Mouse (Mus musculus) kidney, postnatal 4 days (tissue): ENCODE results near the gene Dtx4.
"Not testable (repeated sequence)": the region's sequence is repeated elsewhere in the genome, so short reads cannot be mapped to it uniquely, and the experiment has no call there.

ENCODE experiments used
- DNase-seq, 2 experiments: peaks; one replicate each; pipeline ENCODE4 v3.0.0; 2021; ENCODE audit warnings: mixed read lengths in 2 of 2

The Dtx4 gene

DNA sequence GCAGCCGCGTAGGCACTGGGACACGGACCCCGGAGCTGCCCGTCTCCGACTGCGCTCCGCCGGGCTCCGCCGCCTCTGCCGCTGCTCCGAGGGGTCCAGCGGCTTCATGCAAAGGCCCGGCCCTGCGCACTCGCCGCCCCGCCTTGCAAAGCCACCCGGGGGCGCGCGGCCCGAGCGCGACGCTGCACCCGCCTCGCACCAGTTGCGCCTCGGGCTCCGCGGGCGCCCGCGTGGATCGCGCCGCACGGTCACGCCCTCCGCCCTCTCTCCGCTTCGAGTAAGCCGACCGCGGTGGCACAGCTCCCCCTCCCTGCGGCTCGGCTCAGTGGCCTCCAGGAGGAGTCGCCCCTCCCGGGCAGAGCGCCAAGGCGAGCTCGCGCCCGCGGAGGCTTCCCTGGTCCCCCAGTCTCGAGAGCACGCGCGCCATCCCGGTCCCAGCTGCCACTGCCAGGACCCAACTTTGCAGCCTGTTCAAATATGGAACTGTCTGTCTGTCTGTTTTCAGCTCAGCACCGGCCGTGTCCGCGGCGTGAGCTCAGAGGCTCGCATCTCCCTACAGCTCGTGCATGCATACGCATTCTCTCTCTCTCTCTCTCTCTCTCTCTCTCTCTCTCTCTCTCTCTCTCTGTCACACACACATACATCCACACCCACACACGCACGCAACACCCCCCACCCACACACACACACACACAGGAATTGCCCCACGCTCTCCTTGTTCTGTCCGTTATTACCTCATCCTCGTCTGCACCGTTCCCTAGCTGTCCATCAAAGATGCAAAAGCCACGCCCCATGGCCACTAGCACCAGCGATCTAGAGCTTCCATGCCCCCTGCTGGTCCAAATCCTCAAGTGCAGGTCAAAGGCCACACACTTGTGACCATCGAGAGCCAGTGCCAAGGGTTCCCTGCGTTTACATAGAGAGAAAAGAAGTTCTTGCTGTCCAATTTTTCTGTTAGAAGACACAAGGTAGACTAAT is at the start of gene Dtx4:
Gene Dtx4 (minus strand): TSS at position 85 of the 978 bp plus-strand sequence.
- DNase-seq = peak; percentile 98

DNA sequence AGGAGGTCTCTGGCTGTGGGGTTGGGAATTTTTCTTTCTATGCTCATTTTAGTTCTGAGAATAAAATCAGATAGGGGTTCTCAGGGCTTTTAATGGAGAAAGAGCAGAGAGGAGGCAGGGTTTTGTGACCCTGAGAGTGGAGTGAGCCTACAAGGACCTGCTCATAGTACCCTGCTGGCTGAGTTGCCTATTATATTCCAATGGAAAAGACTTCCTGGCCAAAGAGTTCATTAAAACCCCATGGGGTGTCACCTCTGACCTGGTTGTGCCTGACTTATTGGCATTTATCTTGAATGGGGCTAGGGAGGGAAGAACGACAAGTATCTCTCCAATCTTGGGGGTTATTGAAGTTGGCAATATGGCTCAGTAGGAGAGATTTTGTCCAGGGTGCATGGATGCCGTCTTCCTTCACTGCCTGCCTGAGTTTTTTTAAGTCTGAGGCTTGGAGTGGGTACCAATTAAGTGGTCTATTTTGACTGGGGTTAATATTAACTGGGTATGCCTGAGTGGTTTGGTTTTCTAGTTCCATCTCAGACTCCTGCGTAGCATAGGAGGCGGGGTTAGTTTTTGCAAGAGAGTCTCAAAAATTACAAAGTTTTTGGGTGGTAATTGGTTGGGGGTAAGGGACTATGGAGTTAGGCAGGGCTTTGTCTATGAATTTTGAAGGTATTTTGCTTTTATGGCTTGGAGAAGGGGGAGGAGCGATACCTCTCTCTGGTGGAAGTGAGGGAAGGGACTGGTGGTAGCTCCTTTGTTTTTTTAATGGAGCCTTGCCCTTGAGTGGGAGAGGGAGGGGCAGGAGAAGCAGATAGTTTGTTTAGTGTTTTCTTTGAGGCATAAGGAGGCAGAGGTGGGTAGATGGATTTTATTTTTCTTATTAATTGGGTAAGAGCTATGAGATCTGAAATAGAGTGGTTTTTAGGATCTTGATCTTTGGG is 49.0 kb upstream of the Dtx4 start:
- peak; percentile 9 to 33 for DNase-seq

DNA sequence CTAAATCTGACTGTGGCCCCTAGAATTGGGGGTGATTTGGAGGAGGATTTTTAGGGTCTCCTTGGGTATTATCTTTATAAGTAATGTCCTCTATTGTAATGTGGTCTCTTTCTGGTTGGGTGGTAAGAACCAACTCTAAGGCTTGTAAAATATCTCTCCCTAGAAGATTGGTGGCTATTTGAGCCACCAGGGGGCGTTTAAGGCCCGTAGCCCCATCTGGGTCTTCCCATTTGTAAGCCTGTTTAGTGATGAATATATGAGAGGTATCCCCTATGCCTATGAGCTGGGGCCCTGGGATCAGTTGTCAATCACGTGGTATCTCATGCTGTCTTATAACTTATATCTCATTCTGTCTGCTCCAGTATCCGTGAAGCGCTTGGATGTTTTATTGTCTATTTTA is 47.9 kb upstream of the Dtx4 start:
- peak; percentile 57 to 62 for DNase-seq

DNA sequence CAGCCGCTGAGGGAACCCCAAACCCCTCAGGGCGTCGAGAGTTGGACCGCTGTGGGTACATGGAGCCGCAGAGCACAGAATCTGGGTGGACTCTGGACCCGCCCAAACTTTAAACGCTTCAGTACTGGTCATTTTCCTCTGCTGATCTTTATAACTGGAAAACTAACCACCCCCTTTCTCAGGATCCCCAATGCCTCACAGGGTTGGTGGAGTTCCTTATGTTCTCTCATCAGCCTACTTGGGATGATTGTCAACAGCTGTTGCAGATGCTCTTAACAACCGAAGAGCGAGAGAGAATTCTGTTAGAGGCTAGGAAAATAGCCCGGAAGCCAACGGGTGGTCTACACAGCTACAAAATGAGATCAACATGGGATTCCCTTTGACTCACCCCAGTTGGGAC is 44.2 kb upstream of the Dtx4 start, which contains the start of gene Fam111a:
Gene Fam111a (plus strand): TSS at position 301 of the 400 bp plus-strand sequence.
- DNase-seq = not testable (repeated sequence)

DNA sequence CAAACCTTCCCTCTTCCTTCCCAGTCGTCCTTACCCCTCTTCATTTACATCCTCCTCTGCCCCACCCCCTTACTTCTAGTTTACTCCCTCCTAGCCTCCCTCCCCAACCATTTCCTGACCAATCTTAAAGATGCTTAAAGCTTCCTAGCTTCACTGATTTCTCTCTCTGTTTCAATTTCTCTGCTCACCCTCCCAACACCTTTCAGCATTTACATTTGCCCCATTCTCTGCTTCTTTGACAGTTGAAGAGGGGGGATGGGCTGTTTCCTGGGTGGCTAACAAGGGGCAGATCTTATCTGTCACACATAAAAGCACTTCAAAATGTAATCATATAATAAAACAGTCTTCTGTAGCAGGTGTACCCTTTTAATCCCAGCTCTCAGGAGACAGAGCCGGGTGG is 40.4 kb upstream of the Dtx4 start:
- DNase-seq = no peak

DNA sequence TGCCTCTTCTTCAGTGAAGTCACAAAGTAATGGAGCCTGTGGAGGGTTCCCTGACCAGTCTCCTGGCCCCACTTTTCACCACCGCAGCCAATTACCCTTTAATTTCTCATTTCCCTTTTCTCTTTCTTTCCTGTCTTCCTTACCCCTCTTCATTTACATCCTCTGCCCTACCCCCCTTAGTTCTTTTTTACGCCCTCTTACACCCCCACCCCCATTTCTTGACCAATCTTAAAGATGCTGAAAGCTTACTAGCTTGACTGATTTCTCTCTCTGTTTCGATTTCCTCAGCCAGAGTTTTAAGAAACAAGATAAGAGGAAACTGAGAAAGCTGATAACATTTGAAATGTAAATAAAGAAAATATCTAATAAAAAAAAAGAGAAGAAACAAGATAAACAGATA is 39.5 kb upstream of the Dtx4 start:
- no peak for DNase-seq

DNA sequence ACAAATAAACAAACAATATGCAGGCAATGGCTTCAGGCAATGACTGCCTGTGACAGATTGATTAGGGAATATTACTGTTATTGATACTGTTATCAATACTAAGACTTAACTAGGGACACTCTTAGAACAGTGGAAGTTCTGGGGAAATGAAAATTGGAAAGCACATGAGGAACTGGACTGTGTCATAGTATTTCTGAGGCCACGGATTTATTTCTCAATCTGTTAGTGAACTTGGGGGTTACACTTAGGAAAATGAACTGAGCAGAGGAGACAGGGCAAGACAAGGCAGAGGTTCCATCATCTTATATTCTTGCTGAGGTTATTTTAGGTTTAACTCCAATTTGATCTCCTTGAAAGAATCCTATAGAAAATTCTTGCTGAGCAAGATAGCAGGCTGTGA is 38.7 kb upstream of the Dtx4 start:
- DNase-seq = no peak

DNA sequence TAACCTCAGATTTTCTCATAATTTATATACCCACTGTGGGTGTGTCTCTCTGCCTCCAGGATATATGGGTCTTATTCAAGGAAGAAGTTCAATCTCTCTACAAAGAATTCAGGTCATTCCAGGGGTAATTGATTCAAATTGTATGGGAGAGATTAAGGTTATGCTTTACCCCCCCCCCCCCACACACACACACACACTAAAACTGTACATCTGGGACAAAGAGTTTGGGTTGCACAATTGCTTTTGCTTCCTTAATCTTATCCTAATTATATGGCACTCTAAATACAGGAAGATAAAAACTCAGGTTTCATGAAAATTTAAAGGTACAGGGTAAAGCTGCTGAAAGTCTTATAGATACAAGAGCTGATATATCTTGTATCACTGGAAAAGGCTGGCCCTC is 35.9 kb upstream of the Dtx4 start:
- DNase-seq = no peak

DNA sequence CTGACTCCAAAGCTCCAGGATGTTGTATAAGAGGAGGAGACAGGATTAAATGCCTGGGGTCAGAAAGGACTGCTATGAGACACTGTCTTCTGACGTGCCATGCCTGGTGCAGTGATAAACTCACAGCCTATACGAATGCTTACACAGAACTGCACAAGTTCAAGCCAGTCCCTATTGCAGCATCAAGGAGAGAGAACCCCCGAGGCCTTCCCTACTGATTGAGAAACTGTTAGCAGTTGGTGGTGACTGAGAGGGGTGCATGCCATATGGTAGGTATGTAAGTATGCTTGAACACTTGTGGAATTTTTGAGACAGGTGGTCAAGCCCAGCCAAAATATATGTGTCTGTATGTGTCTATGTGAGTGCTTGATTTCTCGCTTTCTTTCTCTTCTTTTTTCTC is 22.1 kb upstream of the Dtx4 start:
- DNase-seq = no peak

DNA sequence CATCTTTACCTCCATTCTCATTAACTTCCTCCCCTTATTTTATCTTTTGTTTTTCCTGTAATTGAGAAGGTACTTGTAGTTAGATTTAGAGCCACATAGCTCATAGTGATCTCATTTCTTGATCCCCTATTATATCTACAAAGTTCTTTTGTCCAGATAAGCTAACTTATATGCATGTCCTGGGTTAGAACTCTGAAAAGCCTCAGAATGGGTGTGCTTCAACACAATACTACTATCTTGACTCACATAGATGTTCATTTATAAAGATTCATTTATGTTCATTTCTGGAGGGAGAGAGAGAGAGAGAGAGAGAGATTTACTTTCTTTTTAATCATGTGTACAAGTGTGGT is 17.3 kb upstream of the Dtx4 start:
- no peak for DNase-seq

DNA sequence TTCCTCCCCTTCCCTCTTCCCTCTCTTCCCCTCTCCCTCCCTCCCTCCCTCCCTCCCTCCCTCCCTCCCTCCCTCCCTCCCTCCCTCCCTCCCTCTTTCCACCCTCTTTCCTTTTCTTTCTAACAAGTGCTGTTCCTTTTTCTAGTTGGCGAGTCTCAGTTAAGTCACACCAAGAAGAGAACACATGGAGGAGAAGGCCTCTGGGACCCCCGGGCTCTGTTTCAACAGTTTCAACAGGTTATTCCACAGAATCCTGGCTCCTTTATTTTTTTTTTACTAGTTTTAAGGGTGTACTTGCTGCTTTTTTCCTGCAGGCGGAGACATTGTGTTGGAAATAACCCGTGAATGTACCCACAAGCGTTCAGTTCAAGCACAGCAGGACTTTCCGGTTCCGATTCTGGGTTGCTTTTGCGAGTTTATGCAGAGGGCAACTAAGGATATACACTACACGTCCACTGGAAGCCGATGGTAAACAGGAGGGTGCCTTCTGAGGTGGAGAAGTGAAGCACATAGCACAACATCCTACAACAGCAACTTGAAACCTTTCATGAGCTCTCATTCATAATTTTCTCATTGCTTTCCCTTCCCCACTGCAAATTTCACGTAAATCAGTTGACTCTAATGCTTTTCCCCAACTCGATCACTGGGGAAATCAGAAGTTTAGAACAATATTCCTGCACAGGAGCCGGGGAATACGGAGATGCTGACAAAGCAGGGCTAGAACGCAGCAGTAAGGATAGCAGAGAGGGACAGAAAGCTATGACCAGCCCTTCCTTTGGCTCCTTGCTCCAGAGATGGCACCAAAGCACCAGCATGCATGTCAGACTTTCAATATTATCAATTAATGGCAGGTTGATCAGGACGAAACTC is 16.7 kb upstream of the Dtx4 start:
- peak; percentile 66 to 76 for DNase-seq

DNA sequence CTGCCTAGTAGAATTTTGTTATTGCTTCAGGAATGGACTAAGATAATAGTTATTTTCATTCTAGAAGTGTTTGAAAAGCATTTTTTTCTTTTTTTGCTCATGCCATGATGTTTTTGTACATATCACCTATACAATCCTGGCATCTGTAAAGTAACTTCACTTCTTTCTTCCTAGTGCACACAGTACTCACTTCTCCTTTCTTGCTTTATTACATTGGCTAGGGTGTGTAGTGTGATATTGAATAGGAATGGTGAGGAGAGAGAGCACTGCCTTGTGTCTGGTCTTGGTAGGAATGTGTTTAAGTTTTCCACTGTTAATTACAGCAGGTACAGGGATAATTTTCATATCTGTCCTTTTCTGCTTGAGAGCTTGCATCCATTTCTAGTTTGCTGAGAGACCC is 13.4 kb upstream of the Dtx4 start:
- DNase-seq = no peak

DNA sequence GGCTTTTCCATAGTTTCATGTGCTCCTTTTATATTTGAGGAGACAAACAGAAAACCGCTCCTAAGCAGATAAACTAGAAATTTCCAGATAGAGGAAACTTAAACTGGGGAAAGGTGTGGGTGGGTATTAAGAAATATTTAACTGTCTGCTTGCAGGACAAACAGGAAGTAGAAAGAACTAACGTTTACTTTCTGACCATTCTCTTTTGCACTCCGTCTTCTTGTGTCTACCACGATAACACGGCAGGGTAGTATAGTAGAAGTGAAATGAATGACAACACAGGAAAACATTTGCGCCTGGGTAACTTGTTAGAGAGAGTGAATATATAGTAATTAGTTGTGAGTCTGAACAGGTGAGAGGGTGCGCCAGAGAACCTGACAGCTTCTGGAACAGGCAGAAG is 1.5 kb upstream of the Dtx4 start:
- no peak for DNase-seq

DNA sequence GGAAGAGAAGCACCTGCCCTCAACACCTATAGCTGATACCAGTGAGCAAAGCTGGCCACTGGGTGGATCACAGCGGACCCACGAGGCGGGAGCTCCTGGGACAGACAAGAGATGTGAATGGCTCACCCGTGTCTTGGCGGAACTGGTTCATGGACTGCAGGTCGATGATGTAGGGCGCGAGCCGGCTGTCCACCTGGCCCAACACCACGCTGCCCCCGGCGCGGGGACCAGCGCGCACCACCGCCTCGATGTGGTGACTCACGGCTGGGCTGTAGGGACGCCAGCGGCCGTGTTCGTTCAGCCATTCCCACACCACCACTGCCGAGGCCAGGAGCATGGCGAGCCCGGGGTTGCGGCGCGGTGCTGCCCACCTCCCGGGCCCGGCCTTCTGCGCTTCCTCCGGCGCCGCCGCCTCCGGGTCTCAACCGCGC is 358 bp downstream of the Dtx4 start:
- DNase-seq = peak; percentile 63 to 77

DNA sequence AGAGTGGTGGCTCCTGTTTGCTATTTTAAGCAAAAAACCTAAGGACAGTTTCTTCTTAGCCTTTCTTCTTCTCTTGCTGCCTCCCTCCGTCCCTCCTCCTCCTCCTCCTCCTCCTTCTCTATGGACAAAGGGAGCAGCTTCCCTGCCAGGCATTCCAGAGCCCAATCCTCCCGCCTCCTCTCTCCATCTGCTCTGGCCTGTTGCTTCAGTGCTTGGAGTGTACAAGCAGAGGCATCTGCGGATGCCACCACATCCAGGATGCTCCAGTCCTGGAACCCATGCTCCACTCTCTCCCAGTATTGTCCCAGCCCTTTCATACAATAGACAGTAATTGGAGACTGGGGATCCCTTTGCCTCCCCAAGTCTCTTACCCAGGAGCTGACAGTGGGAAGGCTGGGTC is 1.1 kb downstream of the Dtx4 start:
- DNase-seq = peak; percentile 48 to 65

DNA sequence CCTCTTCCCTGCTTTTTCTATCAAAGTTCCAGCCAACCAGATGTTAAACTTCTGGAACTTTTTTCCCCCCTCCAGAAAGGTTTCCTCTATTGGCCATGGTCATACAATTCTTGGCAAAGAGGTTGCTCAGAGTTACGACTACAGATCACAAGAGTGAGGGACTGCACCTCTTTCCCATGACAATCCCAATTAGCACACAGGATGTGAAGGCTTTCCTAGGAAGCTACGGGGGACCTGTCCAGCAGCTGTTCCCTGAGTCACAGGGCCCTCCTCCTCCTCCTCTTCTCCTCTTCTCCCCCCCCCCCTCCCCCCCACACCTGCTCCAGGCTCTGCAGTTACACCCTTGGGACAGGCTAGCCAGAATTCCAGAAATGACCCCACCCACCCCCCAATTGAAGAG is 1.8 kb downstream of the Dtx4 start:
- DNase-seq = no peak

DNA sequence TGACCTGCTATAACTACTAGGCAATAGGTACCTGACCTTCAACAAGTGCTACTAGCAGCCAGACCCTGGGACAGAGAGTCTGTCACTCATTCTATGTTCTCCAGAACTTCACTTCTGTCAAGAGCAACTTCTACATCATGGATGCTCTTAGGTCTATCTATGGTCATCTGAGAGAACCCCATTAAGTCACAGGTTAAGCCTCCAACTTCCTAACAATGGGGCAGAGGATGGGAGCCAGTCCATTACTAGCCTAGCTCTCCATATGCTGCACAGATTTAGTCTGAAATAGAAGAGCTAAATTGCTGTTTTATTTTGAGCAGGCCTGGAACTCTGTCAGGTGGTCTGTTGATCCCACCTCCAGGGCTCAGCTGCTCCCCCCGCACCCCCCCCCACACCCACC is 2.3 kb downstream of the Dtx4 start:
- DNase-seq = no peak

DNA sequence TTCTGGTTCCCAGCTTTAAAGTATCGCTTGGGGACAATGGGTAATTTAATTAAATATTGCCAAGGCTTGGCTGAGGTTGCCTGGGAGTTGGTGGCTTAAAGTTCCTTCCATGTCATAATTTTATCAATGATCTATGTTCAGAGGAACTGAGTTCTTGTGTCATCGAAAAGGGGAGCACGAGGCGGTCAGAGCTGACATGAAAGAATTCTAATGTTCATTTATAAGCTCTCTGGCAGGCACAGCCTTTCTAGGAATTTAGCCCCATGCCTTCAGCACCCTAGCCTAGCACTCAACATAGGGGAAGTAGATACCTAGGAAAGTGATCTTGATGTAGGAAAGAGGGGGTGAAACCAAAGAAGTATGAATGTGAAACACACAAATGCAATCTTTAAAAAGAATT is 2.9 kb downstream of the Dtx4 start:
- DNase-seq = no peak

DNA sequence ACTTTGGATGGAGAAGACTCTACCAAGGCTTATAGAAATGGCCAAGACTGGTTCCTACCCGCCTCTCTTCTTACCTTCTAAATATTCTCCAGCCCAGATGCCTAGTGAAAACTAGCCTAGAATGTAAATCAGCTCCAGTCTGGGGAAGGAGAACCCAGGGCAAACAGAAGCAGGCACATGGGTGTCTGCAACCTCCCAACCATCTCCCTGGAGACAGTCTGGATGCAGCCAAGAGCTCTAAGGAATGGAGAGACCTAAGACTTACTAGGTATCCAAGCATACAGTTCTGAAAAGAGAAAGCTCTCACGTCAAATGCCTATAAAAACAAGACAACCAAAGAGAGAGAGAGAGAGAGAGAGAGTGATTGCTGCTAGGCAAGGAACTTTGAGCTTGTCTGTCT is 3.3 kb downstream of the Dtx4 start:
- no peak for DNase-seq

DNA sequence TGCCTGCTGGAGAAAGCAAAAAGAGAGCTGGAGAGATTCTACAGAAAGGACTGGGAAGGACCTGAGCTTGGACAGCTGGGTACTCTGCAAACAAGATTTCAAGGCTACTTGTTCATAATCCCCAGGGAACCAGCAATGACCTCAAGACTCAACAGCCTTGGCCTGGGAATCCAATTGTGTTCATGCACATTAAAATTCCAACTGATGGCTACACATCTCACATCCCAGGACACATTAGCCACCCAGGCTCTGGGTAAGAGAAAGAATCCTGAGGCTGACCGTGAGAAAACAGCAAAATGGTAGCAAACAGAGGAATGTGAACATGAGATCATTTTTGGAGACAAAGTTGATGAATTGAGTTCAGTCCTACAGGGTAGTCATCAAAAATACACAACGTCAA is 5.0 kb downstream of the Dtx4 start:
- no peak for DNase-seq

DNA sequence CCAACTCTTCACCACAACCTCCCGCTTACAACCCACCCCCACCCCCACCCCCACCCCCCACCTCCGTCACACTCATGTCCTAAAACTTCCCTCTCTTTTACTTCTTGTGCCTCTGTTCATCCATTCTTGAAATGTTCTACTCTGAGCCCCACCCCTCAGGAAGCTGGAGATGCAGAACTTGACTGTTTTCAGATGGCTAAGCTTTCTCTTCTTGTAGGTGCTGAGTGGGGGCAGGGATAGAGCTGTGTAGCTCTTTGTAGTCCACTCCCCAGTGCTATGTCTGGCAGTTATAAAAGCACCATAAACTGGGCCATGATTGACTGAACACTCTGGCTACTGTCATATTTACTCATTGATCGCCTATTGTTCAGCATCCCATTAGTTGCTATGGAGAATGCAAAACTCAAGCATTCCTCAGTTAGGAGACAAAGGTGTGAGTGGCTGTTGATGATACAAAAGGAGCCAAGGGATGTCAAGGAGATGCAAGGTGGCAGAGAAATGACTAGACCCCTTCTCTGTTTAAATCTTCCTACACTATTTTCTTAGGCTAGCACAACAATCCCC is 6.2 kb downstream of the Dtx4 start:
- DNase-seq = no peak

DNA sequence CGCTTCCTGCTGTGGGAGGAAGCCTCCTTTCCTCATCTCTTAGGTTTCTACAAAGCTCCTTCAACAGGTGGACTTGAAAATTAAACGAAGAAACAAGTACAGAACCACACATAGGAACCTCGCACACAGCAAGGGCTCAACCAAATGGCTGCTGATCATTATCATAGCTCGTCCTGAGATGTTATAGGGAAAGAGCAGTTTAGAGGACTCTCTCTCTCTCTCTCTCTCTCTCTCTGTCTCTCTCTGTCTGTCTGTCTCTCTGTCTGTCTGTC is 7.1 kb downstream of the Dtx4 start:
- DNase-seq = no peak
